Mouse (Mus musculus) heart, adult 9 months (tissue): ENCODE measurements at regions not wholly inside any gene's neighbourhood (a gene's known extent, or its start where the extent isn't known, plus 50 kb on each side); places are given as distances from the start of the nearest gene placed in this dataset.

Experiments used
- DNase-seq, 2 experiments: peaks; one replicate each; pipeline ENCODE4 v3.0.0; 2022; ENCODE audit warnings: low spot score in 2 of 2

- DNase-seq: peak in 1 of 2 experiments; percentile 7
Observed at GRCm38 (mm10) chr2:85280580-85280979, 58.5 kb downstream of the Olfr987 start.

- DNase-seq: peak in 1 of 2 experiments; percentile 10
Observed at GRCm38 (mm10) chr2:85278128-85278527, 61.0 kb downstream of the Olfr987 start.

- DNase-seq: no peak
Observed at GRCm38 (mm10) chr2:85277433-85277832, 61.7 kb downstream of the Olfr987 start.

GRCm38 (mm10) chr2:85266813-85267212, 69.8 kb upstream of the Lrrc55 start:
- peak; percentile 8 to 42 for DNase-seq

GRCm38 (mm10) chr2:85265667-85266066, 68.7 kb upstream of the Lrrc55 start:
- no peak for DNase-seq

- peak; percentile 20 to 70 for DNase-seq
Observed at GRCm38 (mm10) chr2:85265037-85265524, 68.1 kb upstream of the Lrrc55 start.

- DNase-seq: no peak
Observed at GRCm38 (mm10) chr2:85257356-85257755, 60.4 kb upstream of the Lrrc55 start.

- DNase-seq: no peak
Observed at GRCm38 (mm10) chr2:85255610-85256009, 58.6 kb upstream of the Lrrc55 start.

GRCm38 (mm10) chr2:85252343-85253285, 55.6 kb upstream of the Lrrc55 start:
- peak; percentile 47 to 78 for DNase-seq

- peak; percentile 29 to 76 for DNase-seq
Observed at GRCm38 (mm10) chr2:85250026-85250560, 53.1 kb upstream of the Lrrc55 start.
